Mouse (Mus musculus) urinary bladder, postnatal 14 days (tissue): Measurements from ENCODE around the gene Gm45213.

ENCODE experiments used
- DNase-seq: peaks from one replicate; pipeline ENCODE4 v3.0.0; 2021; ENCODE audit warnings: low spot score

The Gm45213 gene

DNA sequence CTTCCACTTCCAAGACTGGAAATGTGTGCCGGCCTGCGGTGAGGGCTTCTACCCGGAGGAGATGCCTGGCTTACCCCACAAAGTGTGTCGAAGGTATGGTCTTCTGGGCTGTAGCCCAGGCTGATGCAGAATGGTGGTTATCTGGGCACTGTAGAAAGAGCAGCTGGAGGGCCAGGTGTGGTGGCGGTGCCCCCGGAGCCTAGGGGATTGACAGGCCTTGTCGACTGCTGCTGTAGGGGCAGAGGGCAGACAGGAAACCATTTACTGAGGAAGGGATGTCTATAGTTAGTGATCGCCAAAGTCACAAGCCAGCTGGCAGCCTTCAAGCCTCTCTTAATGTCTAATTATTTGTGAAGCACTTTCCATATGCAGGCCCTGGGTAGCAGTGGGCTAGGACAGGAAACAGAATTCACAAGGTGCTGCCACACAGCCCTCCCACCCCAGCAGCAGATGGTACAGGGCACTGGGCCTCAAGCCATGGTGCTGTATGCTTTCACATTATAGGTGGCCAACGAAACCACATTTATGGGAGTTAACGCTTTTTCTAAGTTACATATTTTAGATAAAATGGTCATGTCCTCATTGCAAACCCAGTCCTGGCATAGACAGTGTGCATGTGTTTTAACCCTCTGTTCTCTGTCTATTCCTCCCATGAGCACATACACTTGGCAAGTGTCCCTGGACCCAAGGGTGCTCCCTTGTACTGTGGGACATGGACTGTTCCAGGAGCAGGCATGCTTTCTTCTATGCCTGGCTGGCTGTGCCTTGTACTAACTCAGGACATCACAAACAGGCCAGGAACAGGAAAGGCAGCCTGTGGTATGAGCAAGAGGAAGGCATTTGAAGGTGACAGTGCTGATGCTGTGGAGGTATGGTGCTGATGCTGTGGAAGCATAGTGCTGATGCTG, at the start of gene Gm45213:
Gene Gm45213, plus strand, starts transcription at position 51 of the 908 bp plus-strand sequence.
- DNase-seq = no peak

DNA sequence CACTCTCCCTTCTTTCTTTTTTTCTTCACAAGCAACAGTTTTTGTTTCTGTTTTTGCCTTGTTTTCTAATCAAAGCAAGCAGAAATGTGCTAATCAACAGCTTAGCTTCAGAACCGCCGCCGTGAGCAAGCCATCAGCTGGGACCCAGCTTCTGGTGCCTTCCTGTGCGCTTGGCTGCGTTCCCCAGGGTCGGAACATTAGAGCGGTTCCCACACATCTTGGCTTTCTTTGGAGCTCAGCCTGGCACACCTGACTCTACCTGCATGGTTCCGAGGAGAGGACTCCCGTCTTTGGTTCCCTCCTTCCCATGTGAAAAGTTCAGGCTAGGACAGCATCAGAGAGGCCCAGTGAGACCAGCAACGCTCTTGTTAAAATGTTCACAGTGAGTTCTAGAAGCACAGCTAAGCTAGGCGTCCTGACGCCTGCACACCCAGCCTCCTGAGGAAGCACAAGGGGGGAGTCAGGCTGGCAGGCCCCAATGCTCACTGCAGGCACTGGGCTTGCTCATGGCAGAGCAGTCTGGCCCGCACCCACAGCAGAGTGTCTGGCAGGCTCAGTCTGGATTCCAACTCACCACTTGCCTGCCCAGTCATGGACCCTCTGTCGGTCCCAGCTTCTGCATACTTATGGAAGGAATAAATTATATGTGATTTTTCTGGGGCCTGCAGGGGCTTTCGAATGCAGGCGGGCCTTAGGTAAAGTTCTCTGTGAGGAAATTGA, 42.2 kb upstream of the Gm45213 start:
- DNase-seq = no peak

DNA sequence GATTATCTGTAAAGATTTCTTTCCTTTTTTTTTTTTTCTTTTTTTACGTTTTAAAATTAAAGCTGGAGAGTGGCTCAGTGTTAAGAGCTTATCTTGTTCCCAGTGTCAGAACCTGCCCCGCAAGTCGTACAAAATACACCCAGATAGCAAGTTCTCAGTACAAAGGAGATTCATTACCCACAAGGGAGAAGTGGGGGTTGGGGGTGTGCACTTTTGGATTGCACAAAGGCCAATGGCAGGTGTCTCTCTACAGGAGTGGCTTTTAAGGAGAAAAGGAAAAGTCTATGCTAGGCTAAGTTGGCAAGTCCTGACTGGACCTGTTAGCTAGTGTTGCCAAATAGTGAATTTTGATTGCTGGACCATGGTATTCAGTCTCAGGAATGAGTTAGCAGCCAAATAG, 41.6 kb upstream of the Gm45213 start:
- DNase-seq = no peak

DNA sequence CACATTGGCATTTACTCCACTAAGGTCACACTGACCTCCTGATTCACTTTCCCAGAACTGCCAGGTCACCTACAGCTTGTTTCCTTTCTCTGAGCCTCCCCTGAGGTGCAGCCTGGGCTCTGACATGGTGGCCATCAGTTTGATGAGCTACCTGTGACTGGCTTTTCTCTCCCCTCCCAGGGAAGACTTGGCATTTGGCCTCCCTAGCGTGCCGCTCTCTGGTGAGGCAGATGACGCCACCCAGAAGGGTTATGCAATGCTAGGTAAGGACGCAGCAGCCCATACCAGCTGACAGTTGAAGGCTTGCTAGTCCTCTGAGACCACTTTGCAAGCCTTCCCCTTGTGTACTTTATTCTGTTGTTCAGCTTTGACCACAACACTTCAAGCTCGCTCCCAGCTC, 40.0 kb upstream of the Gm45213 start:
- DNase-seq = no peak

DNA sequence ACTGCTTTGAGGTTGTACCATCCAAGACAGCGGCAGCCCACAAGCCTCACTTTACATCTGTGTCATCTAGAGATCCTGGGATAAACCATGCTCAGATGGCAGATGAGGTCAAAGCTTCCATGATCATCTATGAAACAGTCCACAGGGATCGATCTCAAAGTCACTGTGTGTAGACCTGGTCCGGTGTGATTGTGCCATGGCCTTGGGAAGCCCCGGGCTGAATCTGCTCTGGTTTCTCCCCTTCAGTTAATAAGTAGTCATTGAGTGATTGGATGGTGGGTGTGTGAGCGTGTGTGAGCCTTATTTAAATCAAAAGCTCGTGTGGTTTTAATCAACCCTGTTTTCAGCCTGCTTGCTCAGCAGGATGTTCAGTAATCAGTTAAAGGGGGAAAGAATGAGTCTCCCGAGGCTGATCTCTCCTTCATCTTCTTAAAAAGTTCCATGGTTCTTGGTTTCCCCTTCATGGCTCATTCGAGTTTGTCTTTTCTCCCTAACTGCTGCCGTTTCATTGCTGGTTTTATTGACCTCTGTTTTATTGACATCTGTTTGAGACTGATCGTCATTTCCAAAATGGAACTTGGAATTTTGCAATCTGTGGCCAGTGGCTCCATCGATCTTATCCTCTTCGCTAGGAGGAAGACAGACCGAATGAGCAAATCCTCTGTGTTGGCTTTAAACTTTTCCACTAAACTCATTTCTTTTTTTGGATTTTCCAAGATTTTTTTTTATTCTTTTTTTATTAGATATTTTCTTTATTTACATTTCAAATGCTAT, 39.4 kb upstream of the Gm45213 start:
- DNase-seq = no peak

DNA sequence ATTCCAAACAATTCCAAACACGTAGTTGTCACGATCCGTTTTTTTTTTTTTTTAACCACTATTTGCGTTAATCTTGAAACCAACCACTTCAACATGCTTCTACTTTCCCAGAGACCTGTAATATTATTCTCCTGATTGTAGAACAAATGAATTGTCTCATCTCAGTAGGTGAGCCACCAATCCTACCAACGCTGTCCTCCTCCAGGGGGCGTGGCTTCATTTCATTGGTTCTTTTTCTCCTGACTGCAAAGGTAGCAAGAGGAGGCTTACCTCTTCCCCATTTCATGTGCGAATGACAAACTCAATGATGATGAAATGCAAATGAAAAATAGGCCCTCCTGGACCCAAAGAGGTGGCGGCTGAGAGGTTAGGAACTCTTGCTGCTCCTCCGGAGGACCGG, 38.3 kb upstream of the Gm45213 start:
- no peak for DNase-seq

DNA sequence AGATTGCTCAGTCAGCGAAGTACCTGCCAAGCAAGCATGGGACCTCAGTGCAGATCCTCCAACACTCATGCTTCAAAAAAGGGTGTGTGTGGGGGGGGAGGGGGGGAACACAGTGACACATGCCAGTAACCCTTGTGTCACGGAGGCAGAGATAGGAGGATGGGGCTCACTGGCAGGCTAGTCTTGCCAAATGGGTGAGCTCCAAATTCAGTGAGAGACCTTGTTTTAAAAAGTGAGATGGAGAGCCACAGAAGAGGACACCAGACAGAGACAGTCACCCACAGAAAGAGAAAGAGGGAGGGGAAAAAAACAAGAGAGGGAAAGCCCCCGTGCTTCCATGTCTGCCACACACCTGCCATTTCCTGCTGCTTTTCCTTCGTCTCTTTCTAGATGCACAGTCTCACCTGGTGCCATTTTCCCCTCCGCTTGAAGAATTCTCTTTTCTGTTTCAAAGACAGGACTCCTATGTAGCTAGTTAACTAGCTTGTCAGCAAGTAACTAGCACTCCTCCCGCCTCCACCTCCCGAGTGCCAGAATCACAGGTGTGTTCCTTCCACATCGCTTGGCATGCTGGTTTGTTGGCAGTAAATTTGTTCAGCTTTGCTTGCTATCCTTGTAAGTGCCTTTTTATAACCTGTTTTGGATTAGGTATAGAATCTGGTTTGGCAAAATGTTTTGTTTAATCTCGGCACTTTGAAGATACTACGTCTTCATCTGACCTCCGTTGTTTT, 35.1 kb upstream of the Gm45213 start:
- DNase-seq = no peak

DNA sequence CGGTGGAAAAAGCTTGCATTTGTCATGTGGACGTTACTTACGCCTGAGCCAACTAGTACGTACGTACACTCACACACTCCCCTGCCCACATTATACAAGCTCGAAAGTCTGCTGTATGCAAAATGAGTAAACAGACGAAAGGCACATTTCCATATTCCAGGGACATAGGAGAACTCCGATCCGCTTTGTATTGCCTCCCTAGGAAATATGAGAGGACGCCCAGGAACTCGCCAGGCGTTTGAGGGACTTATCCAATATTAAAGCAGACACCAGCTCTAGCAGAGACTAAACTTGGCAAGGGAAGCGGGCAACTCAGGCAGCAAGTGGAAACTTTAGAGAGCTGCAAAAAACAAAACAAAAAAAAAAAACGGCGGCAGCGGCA, 34.5 kb upstream of the Gm45213 start:
- no peak for DNase-seq

DNA sequence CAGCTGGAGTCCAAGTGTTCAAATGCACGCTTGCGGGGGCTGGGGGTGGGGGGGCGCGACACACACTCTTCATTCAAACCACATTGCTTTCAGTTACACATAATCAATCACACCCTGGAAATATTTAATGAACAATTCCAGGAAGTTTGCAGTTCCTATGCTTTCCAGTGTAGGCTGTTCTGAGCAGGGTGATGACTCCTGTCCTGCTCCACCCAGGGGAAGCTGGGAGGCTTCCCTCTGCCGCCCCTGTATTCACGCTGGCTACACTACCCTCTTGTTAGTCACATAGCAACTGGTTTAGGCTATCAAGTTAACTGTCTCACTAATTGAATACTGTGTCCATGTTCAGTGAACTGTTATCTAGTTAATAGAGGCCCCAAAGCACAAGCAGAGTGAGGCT, 32.9 kb upstream of the Gm45213 start:
- DNase-seq = no peak

DNA sequence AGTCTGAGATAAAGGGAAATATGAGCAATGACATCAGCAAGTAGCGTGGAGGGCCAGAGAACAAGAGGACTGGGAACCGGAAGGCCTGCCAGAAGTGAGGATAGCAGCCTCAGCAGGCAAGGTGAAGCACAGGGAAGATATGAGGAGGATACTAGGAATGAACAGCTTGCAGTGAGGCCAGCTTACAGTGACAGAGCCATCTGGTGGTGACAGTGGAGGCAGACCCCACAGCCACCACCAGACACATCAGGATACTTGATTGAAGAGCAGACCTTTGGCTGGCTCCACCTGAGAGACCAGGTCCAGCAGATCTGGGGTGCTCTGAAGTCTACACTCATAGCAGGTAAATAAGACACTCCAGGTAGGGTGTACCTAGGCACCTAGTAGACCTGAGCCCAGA, 15.7 kb upstream of the Gm45213 start:
- DNase-seq = no peak

DNA sequence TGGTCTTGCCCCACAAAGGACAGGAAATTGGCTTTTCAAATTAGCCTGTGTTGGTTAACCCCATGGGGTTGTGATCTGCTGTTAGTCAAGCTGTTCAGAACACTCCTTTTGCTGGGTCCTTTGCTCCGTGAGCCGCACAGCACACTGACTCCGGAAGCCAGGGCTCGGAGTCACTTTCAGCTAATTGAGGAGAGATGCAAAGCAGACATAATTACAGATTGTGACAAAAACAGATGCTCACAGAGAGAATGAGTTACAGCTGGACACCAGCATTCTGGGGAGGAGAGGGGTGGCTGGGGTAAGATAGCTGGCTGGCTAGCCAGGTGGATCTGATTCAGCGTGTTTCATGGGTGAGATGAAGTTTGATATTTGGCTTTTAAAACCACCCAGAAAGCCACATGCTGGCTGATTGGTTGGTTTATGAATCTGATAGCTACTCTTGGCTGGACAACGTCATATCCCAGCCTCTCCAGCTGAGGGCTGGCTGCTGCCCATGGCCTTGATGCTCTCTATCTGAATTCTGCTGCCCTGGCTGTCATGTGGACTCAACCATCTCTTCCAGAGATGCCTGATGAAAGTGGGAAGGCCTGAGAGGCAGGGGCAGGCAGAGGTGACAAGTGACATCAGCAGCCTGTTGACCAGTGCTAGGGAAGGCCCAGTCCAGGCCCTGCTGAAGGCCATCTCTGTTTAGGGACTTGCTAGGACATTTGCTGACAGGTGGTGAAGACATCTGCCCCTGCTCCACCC, 14.5 kb upstream of the Gm45213 start:
- DNase-seq = no peak

DNA sequence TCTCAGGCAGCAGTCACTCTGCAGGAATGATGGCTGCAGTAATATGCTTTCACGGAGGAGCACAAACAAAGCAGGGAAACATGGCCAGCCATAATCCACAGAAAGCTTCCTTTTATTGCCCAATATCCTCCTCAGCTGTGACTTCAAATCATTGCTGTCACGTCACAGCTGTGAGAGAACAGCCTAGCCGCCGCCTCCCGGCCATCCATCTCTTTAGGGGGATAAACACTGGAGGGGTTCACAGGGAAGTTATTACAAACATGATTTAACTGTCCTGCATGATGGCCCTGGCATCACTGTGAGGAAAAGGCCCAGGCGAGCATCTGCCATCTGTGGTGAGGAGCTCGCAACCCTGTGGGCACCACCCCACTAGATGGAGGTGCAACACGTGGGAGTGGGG, 6.6 kb upstream of the Gm45213 start:
- DNase-seq = no peak

DNA sequence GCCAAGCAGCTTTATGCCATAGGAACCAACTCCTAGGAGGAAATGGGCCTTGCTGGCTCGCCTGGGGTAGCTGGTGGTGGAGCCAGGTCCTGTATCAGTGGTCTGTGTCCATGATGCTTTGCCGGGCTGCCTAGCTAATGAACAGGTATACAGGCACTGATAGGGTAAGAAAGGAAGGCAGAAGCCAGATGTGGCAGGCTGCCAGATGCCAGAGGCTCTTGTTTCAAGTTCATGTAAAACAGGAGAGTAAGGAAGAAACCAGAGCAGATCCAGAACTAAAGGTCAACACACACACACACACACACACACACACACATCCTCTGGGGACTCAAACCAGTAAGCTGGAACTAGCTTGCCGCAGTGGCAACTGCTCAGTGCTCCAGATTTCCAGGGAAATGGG, 5.1 kb upstream of the Gm45213 start:
- no peak for DNase-seq

DNA sequence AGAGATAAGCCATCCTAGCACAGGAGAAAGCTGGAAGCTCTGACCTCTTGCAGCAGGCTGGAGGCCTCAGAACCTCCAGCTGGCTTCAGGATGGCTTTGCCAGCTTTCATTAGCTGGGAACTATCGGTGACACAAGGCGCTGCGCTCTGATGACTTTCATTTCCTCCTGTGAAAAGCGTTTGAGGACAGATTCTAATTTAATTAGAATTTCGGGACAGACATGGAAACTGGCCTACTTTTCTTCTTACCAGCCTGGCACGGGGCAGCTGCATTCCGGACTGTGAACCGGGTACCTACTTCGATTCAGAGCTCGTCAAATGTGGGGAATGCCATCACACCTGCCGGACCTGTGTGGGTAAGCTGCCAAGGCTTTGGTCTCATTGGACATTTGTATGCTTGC, 4.7 kb upstream of the Gm45213 start:
- no peak for DNase-seq

DNA sequence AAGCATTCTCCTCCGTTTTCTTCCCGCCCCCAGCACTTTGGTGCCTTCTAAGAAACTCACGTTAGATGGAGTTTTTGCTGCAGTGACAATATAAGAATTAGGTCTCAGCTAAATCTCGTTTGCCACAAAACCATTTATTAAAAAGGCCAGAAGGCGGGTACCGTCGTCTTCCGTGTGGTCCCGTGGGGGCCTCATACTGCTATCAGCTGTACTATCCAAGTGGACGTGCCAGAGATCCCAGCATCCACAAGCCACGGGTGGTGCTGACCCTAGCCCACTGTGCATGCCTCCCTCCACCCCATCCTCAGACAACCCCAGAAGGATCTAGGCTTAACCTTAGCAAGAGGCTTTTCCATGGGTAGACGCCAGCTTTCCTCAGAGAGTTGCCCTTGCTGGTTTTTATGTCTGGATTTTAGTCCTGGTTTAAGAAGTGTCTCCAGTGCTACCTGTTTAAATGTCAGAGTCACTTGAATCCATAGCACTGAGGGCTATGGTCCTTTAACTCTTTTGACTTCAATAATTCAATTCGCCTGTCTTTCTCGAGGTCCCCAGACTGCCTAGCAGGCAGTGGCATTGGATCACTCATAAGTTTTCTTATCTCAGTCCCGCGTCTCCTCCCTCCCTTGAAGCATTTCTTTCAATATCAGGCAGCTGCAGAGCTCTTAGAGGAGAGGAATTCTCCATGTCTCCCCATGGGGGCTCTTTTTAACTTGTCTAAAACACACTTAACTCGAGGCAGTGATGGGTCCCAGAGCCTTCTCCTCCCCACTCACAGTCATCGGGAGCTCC, 3.2 kb upstream of the Gm45213 start:
- no peak for DNase-seq

DNA sequence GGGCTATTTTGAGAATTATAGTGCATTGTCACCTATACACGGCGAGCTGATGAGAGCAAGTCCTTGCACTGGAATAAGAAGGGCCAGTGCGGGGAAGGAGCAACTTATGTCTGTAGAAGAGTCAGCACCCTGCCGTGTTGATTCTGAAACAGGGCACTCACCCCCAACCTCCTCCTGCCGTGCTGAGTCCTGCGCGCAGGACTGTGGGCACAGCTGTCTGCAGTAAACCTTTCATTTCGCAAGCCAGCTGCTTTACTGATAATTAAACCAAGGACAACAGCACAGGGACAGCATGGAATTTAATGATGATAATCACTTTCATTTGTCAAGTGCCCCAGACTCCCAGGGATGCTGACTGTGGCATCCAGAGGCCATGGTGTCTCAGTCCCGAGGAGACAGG, 1.2 kb downstream of the Gm45213 start:
- no peak for DNase-seq

DNA sequence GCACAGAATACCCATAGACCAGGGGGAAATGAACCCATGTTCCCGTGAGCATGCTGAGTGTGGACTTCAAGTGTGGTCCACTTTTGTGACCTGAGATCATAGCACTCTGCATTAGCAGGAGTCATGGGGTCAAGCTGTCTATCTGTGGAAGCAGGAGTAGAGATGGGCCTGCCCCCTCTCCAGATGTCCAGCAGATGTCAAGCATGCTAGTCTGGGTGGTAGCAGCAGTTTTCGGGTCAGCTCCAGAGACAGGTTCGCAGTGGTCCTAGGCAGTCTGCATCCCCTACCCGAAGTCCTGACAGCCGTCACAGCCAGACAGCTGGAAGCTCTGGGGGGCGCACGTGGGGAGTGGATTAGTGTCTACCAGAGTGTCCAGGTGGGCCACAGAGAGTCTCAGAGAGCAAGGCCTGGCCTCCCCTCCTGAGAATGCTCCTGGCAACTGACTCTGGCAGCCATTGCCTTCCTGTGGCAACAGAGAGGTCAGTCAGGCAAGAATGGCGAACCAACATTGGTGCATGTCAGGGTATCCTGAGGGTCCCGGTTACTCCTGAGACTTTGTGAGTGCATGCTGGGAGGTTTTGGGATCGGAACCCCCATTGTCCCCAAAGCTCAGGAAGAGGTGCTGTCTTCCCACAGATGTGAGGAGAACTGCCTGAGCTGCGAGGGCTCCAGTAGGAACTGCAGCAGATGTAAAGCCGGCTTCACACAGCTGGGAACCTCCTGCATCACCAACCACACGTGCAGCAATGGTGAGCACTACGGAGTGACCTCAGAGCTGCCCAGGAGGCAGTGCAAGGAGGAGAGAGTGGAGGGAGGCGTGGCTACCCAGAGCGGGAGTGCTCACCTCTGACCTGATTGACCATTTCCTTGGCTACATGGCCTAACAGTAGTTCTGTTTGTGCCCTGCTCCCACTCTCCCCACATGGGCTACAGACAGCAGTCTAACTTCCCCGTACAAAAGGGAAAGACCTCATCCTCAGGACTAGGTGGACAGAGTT, 3.8 kb downstream of the Gm45213 start:
- no peak for DNase-seq

DNA sequence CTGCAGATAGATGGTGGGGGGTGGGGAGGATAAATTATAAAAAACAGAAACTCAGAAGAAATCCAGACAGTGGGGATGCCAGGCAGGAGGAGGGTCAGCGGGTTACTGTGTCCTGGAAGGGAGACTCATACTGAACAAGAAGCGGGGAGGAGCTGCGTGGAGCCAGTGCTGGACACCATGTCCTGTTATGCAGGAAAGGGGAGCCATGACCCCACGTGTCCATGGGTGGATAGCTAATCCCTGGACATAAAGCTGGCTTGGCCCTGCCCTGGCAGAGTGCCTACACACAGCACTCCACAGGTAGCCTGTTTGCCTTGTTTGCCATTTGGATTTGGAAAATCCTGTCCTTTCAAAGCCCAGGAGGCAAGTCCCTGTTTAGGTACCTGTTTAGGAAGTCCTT, 4.6 kb downstream of the Gm45213 start:
- no peak for DNase-seq
